Mouse (Mus musculus) brain, embryonic 14.5 days (tissue): ENCODE results near the gene Taar7d.

ENCODE experiments used
- CTCF ChIP-seq: fragments of 200-500 bp; IDR thresholded peaks from 2 replicates; pipeline ENCODE4 v1.5.1; 2012; ENCODE audit warnings: inconsistent platforms, mild to moderate bottlenecking, moderate library complexity, borderline replicate concordance; ENCODE audit not compliant: insufficient read depth, insufficient read length; ENCODE audit errors: extremely low read depth
- POLR2A ChIP-seq: fragments of 200-500 bp; IDR thresholded peaks from 2 replicates; pipeline ENCODE4 v1.6.1; 2012; ENCODE audit warnings: mild to moderate bottlenecking, inconsistent platforms, borderline replicate concordance; ENCODE audit not compliant: poor library complexity, insufficient read depth, insufficient read length, severe bottlenecking; ENCODE audit errors: extremely low read depth

DNA sequence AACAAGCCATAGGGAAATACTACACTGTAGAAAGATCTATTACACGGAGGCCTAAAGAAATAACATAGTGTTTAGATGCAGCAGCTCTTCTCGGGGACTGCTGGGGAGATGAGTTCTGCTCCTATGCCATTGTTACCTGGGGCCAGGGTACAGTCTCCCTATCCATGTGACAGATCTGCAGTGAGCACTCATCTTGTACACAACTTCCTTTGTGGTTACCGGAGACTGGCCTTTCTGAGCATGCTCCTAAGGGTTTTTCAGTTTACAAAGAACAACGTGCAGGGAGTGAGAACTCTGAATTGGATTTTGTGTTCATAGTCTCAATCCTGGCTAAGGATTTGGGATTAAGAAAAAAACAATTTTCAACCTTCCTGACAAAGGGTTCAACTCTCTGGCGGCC, 40.6 kb upstream of the Taar7d start:
- TF ChIP-seq POLR2A (no peak), CTCF (no peak)
